Mouse (Mus musculus) spleen, adult 12 weeks (tissue): Measurements from ENCODE around the gene Fign.

Experiments used
- DNase-seq: peaks from one replicate; pipeline ENCODE4 v3.0.0; 2022; ENCODE audit warnings: low spot score

Gene Fign

DNA sequence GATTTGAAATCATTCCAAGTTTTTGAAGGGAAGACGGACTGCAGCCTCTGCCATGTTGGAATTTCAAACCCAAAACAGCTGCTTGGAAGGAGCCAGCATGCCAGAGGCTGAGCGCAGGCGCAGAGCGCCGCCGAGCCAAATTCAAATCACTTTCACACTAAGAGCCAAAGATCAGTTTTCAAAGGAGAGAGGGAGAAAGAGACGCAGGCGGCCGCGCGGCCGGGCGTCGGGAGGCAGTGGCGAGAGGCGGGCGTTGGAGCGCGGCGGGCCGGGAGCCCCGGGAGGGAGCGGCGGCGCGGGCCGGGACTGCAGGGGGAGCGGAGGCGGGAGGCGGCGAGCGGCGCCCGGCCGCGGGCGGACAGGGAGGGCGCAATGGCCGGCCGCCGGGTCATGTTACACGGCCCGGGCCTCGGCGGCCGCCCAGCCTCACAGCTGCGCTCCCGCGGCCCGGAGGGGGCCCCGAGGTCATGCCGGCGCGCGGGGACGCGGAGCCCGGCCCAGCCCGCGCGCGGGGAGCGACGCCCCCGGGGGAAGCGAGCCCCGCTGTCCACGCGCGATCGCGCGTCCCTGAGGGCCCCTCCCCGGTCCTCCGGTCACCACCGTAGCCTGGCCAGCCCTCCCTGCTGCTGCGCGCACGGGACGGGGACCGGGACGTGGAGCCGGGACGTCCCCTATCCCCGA lies at the start of gene Fign:
TSS of gene Fign (minus strand) at position 102 of the 681 bp plus-strand sequence.
- no peak for DNase-seq

DNA sequence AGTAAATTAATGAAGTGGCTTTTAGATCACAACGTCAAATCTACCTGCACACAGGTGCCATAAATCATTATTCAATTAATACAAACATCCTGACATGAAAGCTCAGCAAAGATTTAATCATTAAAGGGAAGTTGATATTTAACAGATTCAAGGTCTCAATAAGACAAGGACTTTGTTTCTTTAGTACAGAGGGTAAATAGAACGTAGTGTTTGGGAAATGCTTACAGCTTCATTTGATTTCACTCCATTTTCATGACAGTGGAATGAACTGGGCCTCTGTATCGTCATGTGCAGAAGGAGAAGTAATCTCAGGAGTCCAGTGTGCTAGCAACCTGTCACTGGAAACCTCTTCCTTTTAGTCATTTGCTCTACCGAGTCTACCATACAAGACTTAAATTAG lies 35.8 kb upstream of the Fign start:
- no peak for DNase-seq

DNA sequence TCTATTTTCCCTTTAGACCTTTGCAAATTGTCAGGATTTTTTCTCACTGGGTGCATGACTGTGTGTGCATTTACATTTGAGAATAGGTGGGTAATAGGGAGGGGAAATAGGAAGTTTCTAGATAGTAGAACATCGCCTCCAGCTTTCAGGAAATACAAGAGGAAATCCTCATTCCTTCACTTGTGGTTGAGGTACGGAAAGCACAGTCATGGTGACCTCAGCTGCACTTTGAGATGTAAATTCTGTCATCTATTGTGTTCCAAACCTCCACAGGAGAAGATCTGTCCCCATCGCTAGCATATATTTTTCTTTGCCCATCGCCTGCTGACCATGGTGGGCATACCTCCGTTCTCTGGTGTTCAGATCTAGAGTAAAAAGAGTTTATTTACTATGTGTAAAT lies 22.7 kb upstream of the Fign start:
- DNase-seq, result no peak

DNA sequence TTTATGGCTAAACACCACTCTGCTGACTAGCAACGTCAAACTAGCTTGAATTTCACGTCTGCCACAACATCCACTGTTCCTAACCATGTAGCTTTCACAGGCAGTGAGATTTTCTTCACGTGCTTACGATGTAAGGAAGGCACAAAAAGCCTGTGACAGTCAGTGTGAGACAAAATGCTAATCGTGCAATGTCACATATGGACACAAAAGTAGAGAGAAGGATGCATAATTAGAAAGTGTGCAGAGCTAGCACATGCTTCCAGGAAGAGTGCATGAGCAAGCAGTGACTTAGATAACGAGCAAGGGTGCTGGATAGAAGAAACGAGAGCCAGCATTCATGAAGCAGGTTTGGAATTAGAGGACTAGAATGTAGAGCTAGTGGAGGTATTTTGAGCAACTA lies 18.8 kb upstream of the Fign start:
- no peak for DNase-seq

DNA sequence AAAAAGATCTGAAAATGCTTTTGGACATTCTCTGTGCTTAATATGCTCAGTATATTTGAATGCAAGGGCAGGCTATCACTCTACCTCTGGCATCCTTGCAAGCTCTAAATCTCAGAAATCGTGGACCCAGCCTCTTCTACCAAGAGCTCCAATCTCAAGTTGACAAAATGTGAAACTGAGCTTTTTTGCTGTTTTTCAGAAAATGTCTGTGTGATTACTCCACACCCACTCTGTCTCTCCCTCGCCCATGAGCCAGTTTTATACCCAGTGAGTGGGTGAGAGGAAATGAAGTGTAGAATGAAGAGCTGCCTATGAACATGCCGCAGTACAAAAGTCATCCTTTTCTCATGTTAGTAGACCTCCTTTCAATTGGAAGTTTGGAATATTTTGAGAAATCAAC lies 13.3 kb upstream of the Fign start:
- no peak for DNase-seq

DNA sequence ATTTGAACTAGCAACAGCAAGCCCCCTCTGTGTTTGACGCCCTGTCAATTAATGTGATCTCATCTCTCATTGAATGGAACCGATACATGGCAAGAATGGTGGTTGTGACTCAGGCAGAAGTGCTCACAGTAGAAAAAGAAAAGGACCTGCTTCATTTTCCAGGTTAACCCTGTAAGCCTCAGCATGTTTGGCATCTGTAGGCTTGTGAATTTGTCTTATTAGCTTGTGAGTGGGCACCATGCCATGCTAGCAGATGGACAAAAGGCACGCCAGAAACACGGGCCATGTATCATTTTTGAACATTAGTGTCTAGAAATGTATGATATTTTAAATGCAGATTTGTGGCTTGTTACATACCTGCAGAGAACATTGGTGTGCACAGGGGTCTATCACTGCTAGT lies 12.0 kb upstream of the Fign start:
- DNase-seq, result no peak

DNA sequence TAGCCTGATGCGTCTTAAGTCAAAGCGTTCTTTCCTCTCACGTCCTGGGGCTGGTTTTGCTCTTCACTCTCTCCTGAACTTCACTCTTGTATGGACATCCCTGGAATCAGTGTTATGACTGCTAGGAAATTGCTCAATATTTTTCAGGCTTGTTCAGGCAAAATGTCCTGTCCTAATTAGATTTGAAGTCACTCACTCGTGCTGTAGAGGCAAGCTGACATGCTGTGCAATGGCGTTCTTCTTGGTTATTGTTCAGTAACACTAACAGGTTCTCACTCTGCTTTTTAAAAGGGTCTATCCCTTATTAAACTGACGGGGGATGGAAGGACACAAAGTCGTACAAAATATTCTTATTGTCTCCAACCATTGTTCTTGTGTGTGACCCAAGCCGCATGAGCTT lies 10.2 kb upstream of the Fign start:
- DNase-seq, result no peak

DNA sequence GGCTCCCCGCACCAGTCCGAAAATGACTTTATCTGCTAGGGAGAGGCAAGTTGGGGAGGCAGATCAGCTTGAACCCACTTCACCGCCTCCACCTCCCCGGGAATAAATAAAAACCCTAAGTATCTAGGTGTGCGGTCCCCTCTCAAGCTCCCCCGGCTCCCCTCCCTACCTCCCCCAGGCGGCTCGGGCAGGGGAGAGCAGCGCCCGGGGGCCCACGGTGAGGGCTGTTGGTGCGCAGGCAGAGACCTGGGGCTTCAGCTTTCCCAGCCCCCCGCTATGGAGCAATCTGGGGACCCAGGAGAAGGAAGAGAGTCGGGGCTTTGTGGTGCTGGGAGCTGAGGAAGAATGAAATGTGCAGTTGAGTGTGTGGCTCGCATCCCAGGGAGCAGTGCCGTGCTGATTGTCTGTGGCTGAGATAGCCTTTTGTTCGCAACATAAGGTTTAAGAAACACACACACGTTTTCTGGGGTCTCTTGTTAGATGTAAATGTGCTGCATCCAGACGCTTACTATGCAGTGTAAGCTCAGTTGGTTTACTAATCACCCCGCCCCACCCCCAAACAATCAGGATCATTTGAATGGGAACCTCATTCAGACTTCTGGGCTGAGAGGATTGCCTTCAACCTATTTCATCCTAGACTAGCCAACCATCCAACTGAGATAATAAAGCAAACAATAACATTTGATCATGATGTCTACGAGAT lies 931 bp upstream of the Fign start:
- no peak for DNase-seq

DNA sequence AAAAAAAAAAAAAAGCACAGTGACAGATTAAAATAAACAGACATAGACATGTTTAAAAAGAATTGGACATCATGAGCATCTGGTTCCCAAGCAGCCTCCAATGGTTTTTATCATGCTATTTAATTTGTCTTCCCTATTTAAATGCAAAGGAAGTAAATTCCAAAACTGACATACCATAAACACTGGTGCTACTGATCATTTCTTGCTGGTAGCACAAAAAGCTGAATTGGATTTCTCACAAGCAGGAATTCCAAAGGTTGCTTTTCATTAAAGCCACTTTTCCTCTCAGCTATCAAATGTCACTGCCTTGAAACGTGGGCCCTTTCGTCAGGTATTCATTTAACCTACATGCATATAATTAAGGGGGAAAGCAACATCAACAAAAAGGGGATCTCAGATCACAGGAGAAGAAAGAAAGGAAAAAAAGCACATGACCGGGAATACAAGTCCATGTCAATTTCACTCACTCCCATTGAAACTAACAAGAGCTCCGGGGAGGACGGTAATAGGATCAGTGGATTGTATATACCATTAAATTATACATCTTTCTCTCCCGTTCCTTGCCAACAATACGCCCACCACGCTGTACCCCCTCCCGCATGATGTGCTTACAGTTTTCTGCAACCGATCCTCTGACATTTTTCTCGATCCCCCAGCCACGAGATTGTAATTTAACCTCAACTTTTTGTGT lies 972 bp downstream of the Fign start:
- no peak for DNase-seq

DNA sequence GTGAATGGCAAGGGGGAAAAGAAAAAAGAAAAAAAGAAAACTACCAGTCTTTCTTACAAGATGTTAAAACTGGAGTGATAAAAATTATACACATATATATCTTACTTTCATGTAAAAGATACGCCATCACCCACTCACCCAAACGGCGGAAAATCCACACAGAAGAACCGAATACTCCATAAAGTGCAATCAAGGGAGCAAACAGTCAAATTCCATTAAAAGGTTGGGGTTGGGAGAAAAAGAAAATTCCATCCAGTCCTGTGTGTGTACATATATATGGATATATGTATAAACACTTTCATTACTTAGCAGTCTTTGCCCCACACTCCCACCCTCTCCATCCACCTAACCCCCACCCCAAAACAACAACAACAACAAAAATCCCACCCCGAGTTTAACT lies 1.7 kb downstream of the Fign start:
- no peak for DNase-seq

DNA sequence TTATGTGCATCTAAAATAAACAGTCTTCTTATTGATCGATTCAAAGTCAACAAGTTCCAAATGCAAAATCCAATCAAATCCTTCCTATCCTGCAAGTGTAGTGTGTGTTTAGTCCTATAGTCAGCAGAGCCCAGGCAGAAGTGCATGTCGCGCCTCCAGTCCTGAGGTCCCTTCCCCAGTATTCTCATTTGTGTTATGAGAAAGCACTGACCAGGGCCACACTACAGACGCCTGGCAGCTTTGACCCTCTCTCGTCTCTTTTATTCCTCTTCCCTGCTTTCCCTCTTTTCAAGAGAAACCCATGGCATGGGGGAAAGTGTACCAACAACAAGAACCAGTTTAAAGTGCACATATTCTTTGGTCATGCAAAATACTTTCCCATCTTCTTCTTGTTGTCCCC lies 2.3 kb downstream of the Fign start:
- DNase-seq, result no peak

DNA sequence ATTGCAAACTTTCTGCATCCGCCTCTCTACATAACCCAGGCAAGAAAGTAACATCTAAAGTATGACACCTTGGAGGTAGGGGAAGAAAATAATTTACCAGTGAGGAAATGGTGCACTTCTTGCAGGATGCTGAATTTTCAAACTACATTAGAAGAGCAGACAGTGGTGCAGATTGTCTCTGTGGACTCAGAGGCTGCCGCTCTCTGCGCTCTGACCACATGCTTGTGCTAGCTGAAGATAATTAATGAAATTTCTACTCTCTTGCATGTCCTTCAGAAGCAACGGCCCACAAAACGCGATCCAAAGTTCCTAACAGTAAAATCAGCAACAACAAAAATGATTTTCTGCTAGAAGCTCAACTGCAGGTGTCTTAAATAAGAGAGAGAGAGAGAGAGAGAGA lies 4.8 kb downstream of the Fign start:
- no peak for DNase-seq

DNA sequence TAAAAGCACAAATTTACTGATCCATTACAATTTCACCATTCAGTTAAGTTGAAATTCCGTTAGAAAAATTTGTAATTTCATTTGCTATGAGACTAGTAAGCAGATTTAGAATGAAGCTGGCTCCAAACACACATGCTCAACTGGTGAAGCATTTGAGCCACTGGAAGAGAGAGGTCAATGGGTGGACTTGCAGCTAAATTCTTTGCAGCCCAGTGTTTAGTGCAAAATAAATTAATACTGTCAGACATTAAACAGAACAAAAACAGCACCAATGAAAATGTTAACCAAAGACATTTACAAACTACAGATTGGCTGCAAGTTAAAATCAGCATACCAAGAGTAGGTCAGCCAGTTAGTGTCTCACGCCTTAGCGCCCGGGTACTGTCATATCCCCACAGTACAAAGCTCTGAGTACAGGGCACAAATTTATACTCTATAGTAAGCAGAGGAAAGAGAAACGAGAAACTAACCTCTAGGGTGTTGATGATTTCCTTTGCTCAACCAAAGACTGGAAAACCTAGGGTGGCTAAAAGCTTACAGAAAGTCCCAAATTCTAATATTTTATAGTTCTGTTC lies 13.9 kb downstream of the Fign start:
- DNase-seq, result no peak

DNA sequence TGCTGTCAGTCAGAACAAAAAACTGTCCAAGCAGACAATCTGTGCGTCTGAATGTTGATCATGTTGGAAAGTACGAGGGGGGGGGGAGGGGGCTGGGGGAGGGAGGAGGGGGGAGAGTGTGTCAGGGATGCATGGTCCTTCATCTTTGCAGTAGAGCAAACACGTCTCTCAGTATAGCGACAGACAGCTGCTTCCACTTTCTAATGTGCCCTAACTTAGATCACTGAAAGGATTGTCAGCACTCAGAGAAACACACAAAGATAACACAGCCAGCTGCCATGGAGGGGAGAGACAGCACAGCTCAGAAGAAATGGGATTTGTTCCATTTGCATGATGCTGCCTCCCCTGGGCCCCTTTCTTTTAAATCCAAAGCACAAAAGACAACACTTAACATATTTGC lies 18.1 kb downstream of the Fign start:
- no peak for DNase-seq

DNA sequence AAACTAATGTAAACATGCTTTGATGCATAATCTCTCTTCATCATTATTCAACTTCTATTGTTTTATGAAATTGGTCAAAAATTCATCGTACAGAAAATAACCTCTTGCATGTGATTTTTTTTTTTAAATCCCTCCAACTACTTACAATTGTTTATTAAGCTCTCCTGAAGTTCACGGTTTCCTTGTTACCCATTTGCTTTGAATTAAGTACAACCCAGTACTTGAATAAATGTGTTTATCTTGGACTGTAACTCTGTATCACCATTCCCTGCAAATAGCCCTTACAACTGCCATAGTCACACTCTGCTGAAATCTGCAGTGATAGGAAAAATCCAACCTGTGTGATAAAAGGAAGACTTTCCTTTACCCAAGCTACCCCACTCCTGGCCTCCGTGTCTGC lies 19.3 kb downstream of the Fign start:
- DNase-seq, result no peak

DNA sequence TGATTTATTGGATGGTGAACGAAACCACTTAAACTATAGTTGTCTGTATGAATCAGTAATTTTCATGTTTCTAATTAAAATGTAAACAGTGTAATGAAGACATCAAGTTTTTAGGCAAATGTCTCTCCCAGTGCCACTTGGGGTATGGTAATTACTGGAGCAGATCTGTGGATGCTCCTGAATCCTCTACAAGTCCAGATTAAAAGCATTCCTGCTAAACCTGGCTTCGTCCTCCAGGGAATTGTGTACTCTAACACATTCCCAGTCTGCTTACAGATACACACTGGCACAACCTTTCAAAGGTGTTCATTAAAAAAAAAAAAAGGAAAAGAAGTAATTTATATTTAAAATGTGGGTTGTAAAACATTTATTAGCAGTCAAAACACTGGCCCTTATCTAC lies 20.0 kb downstream of the Fign start:
- DNase-seq, result no peak

DNA sequence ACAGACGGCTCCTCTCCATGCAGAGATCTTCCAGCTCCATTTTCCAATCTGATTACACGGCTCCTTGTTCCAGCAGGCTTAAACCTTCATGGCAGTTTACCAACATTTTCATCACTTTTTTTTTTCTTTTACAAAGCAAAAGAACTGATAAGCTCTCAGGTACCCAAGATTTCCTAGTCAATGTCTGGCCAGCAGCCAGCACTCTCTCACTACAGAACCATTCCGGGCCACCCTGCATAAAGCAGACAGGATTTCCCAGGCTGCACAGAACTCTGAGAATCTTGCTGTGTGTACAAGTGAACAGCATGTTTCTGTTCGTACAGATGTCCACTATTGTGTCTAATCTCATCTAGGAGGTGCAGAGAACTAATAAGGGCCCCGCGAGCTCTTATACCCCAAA lies 22.0 kb downstream of the Fign start:
- no peak for DNase-seq

DNA sequence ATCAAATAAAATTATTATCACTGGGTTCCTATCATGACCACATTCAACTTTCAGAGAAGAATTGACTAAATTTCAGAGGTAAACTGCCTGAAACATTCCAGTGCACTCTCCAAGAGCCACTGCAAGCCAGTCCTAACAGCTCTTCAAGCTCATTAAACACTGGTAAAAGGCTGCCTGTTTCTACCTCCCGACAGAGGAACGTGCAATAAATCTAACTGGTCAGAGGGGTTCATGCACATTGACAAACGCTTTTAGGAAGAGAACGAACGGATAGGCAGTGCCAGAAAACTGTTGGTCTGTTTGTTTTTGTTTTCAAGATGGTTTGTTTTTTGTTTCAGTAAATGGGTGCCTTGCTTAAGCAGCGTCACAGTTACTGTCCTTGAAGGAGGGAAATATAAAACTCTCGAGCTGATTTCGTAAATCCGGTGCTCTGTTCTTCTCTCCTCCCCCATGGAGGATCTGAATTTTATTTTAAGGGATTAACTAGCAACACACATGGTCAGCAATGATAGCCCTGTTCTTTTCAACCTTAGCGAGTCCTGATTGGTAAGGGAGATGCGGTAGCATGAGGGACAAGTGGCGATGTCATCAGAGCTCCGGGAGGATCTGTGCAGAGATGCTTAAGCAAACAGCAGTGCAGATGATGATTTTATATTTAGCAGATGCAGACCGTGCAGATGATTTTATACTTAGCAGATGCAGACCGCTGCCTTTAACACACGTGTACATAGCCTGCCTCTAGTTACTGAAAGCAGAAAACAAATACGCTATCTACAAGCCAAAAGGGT lies 23.0 kb downstream of the Fign start:
- DNase-seq, result no peak

DNA sequence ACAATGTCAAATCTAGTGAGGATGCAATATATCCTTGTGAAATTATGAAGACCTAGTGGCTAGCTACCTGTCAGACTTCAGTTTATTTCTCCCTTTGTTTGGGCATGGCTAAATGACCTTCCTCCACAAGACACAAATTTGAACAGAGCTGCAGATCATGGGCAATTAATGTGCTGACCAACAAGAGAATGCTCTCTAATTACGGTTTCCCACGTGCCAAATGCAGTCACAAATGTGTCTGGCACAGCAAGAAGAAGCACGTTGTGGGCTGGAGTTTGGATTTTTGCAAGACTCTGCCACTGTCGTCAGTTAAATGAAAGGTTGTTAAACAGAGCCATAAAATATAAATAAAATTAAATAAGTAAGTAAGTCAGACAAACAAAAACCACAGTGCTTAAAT lies 25.7 kb downstream of the Fign start:
- DNase-seq, result no peak

DNA sequence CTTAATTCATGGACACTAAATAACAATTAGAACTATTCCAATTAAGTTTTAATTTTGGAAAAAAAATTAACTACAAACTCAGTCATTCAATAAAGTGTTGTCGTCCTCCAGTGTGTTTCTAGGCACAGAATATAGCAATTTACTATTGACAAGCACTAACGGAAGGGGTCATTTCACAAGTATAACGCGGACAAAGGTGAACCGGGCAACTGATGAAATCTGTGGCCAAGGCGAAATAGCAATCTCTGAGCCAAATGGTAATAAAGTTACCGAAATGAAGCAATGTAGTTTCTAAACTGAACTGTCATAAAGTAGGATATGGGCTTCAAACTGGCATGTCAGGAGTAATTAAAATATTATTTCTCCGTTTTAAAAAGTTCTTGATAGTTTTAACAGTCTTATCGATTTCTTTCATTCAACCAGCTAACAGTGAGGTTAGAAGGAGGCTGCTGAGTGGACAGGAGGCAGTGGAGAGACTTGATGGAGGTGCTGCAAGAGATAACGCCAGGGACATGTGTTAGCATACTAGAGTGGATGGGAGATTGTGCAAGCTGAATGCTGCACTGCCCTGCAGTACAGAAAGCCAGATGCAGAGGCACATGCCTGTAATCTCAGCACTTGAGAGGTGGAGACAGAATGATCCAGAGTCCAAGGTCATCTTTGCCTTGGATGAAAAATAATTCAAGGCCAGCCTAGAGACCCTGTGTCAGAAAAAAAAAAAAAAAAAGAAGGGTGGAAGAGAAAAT lies 27.7 kb downstream of the Fign start:
- DNase-seq, result no peak

DNA sequence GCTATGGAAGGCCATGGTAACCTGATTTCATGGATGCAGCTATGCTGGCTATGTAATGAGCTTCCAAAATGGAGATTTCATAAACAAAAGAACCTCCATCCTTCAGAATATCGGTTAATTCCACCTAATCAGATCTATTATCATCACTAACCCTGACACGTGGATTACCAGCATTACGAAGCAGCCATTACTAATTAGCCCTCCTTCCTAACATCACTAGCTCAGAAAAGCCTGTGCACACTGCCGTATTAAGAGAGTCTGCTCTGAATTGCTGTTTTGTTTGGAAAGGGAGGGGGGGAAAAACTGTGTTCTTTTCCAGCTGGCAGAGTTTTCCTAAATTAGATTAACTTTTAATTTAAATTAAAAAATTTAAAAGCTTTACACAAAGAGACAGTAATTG lies 32.3 kb downstream of the Fign start:
- DNase-seq, result no peak

DNA sequence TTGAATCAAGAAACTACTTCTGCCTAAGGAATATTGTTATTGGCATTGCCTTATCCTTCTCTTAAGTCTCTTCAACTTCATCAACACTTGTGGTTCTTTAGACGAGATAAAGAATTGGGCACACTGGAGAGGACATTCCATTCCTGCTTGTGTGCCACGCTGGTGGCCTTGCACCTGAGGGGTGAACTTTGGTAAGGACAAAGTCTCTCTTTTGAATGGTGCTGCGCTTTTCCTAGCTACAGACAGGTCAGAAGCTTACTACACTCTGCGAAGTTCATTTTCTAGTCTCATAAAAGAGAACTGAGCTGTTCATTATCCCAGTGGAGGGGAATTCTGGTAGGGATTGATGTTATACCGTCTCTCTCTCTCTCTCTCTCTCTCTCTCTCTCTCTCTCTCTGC lies 38.4 kb downstream of the Fign start:
- no peak for DNase-seq
